Comparison of ENCODE assay signal across 9 mouse cellular contexts in genomic region chr2:28525219-28525942, GRCm38 (mm10). TPM values are rescaled to one million over a fixed set of nuclear protein-coding genes. Genes with fewer than 3 reads are reported as not detected.
DNase-seq lines count a peak whose midpoint lies in the region; ATAC-seq and TF ChIP-seq lines count a peak whose summit lies in the region.
"Had no signal": no experiment of that assay in that cellular context is flagged by ENCODE, and none has a peak within 500 bp of the region (broad histone marks: within the 10 kb centered on the region; RNA-seq: fewer than 3 reads in every experiment).

No protein-coding gene starts in this region.

- peak; percentile 52; the same call in 1 of the 2 replicates for TF ChIP-seq EP300 in liver, postnatal 0 days (IDR thresholded peaks at IDR 0.05; ENCODE audit: low read depth)

- H3K4me2 ChIP-seq in liver, postnatal 0 days (ENCODE audit: low read depth, low read length) = no peak overlapping the region
- H3K4me2 ChIP-seq in neural tube, embryonic 11.5 days (ENCODE audit: low read depth) = 0 out of 2 replicates have a peak overlapping the region, but pooled peaks have one; percentile 24

- H3K27ac ChIP-seq in liver, postnatal 0 days (ENCODE audit: low read depth) = peak overlapping the region; percentile 66
- peak overlapping the region; percentile 88 for H3K27ac ChIP-seq in neural tube, embryonic 11.5 days (ENCODE audit: low read depth, low read length)

- WGBS in liver, postnatal 0 days (ENCODE audit: insufficient replicate concordance) = 29% methylated on average over 11 of the region's 11 CpGs
- WGBS in neural tube, embryonic 11.5 days = 23% methylated on average over 11 of the region's 11 CpGs

- peaks cover 15% of the 10 kb centered on the region for H3K4me1 ChIP-seq in liver, postnatal 0 days (ENCODE audit: insufficient read depth)
- H3K4me1 ChIP-seq in neural tube, embryonic 11.5 days (ENCODE audit: control insufficient read depth, insufficient read depth, low read length) = peaks cover 27% of the 10 kb centered on the region

- no peaks in the 10 kb centered on the region for H3K9me3 ChIP-seq in liver, postnatal 0 days (ENCODE audit: low read length)
- H3K9me3 ChIP-seq in neural tube, embryonic 11.5 days (ENCODE audit: control insufficient read depth, low read length) = no peaks in the 10 kb centered on the region

- no peaks in the 10 kb centered on the region for H3K36me3 ChIP-seq in liver, postnatal 0 days (replicated peaks; ENCODE audit: insufficient read depth, low read length)
- no peaks in the 10 kb centered on the region for H3K36me3 ChIP-seq in neural tube, embryonic 11.5 days (ENCODE audit: control insufficient read depth, insufficient read depth, low read length)

- H3K9ac ChIP-seq in liver, postnatal 0 days (replicated peaks) = no peak overlapping the region
- peak overlapping the region; percentile 48 for H3K9ac ChIP-seq in neural tube, embryonic 11.5 days (ENCODE audit: low read length)

- ATAC-seq in liver, postnatal 0 days = peak; percentile 65
- peak; percentile 86 for ATAC-seq in neural tube, embryonic 11.5 days (ENCODE audit: insufficient read depth, low FRiP score, low TSS enrichment)

- H3K27me3 ChIP-seq in liver, postnatal 0 days (ENCODE audit: insufficient read depth, low read length) = no peaks in the 10 kb centered on the region
- H3K27me3 ChIP-seq in neural tube, embryonic 11.5 days (ENCODE audit: control insufficient read depth, insufficient read depth, low read length) = no peaks in the 10 kb centered on the region

- no peak overlapping the region for H3K4me3 ChIP-seq in liver, postnatal 0 days (ENCODE audit: low read depth, low read length)
- no peak overlapping the region for H3K4me3 ChIP-seq in neural tube, embryonic 11.5 days (ENCODE audit: low read depth, low read length)
- H3K4me3 ChIP-seq: erythroblast, embryonic 14.5 days had no signal

- TF ChIP-seq CTCF in liver, postnatal 0 days (IDR thresholded peaks at IDR 0.05; ENCODE audit: low read depth) = no peak

- DNase-seq in B cell, adult 2 months = peak; percentile 55 to 57
- DNase-seq in T-cell, adult 2 months (ENCODE audit: low spot score) = peak; percentile 54
- peak; percentile 80 for DNase-seq in embryo, embryonic 10 days (ENCODE audit: low spot score)
- DNase-seq in heart, adult 8-10 months (ENCODE audit: low spot score) = peak; percentile 78
- peak; percentile 71 for DNase-seq in kidney, adult 11 months
- DNase-seq in liver, postnatal 0 days = no peak
- peak; percentile 74 for DNase-seq in neural tube, embryonic 11.5 days (ENCODE audit: low spot score)
- no peak for DNase-seq in thymus, postnatal 14 days

RNA-seq across cellular contexts. Expression of gene Ralgds, which starts 12.5 kb away (rescaled TPM):
- total RNA-seq in heart, adult 8-10 months (2022) = 10 to 100 TPM in 2 of 4 experiments, 1 to 10 TPM in 2; 8.5 to 13.9 (median 9.8) TPM
- polyA plus RNA-seq in liver, postnatal 0 days (2015; fragmentation: Nextera tagmentation; extraction: Ambion mirVana) = 1.8 TPM in 2 replicates
- polyA plus RNA-seq in neural tube, embryonic 11.5 days (2014; fragmentation: Nextera tagmentation; extraction: Ambion mirVana) = 62.8 and 86.7 TPM in 2 replicates

RNA-seq across cellular contexts. Expression of gene Gm10134, which starts 19.5 kb away (rescaled TPM):
- 1 to 10 TPM in 2 of 4 experiments, not detected in 2; 1.4 TPM for total RNA-seq in heart, adult 8-10 months (2022)
- polyA plus RNA-seq in liver, postnatal 0 days (2015; fragmentation: Nextera tagmentation; extraction: Ambion mirVana) = 1.5 and 1.9 TPM in 2 replicates
- polyA plus RNA-seq in neural tube, embryonic 11.5 days (2014; fragmentation: Nextera tagmentation; extraction: Ambion mirVana) = 1.0 TPM in 1 of 2 replicates, not detected in the other
- polyA plus RNA-seq: erythroblast, embryonic 14.5 days had no signal

RNA-seq across cellular contexts. Expression of gene Gbgt1, which starts 28.7 kb away (rescaled TPM):
- total RNA-seq in heart, adult 8-10 months (2022) = 1 to 10 TPM; 1.2 to 2.4 (median 2.1) TPM
- polyA plus RNA-seq in liver, postnatal 0 days (2015; fragmentation: Nextera tagmentation; extraction: Ambion mirVana) = 0.56 and 0.64 TPM in 2 replicates
- polyA plus RNA-seq in neural tube, embryonic 11.5 days (2014; fragmentation: Nextera tagmentation; extraction: Ambion mirVana) = 0.82 TPM in 1 of 2 replicates, not detected in the other
- polyA plus RNA-seq: erythroblast, embryonic 14.5 days had no signal

RNA-seq across cellular contexts. Expression of gene Cel, which starts 37.8 kb away (rescaled TPM):
- not detected for total RNA-seq in heart, adult 8-10 months (2022)
- 4.7 TPM in 1 of 2 replicates, not detected in the other for polyA plus RNA-seq in liver, postnatal 0 days (2015; fragmentation: Nextera tagmentation; extraction: Ambion mirVana)
- not detected in 2 replicates for polyA plus RNA-seq in neural tube, embryonic 11.5 days (2014; fragmentation: Nextera tagmentation; extraction: Ambion mirVana)
- polyA plus RNA-seq: erythroblast, embryonic 14.5 days had no signal

RNA-seq across cellular contexts. Expression of gene Mrps2, which starts 57.5 kb away (rescaled TPM):
- 10 to 100 TPM; 39.1 to 46.8 (median 42.0) TPM for total RNA-seq in heart, adult 8-10 months (2022)
- polyA plus RNA-seq in liver, postnatal 0 days (2015; fragmentation: Nextera tagmentation; extraction: Ambion mirVana) = 24.9 and 26.5 TPM in 2 replicates
- 66.7 and 66.9 TPM in 2 replicates for polyA plus RNA-seq in neural tube, embryonic 11.5 days (2014; fragmentation: Nextera tagmentation; extraction: Ambion mirVana)

Comparison
In these comparisons a context has a peak if more than half of its experiments do, and no peak if none do; other contexts are left out.
1. DNase-seq: peak in B cell, adult 2 months (2 of 2), T-cell, adult 2 months (single experiment), embryo, embryonic 10 days (single experiment), heart, adult 8-10 months (single experiment), kidney, adult 11 months (single experiment) and neural tube, embryonic 11.5 days (single experiment); none in liver, postnatal 0 days (single experiment) and thymus, postnatal 14 days (single experiment).
2. RNA of gene Ralgds, which starts 12.5 kb away (polyA plus RNA-seq): 62.8 to 86.7 TPM in neural tube, embryonic 11.5 days; 1.8 TPM in liver, postnatal 0 days; every median in the first group is over 10 times any median in the second.